Mouse (Mus musculus): ENCODE measurements around the gene Serpina1b. TPM values are rescaled to one million over a fixed set of nuclear protein-coding genes. Genes with fewer than 3 reads are reported as not detected.
"Not testable (repeated sequence)": the region's sequence is repeated elsewhere in the genome, so short reads cannot be mapped to it uniquely, and the experiment has no call there.

Serpina1b gene
- total RNA-seq, 2 experiments from 2014 or later = 0.73 to 4.5 TPM

- DNase-seq = no peak
These were observed 129.9 kb downstream of the Serpina1b start for GRCm38 (mm10) chr12:103700144-103700750.

- DNase-seq = no peak
These were observed 134.7 kb downstream of the Serpina1b start, which contains the start of gene Serpina1f for GRCm38 (mm10) chr12:103695429-103695828. Serpina1f (minus strand) TSS chr12:103695529.

DNA sequence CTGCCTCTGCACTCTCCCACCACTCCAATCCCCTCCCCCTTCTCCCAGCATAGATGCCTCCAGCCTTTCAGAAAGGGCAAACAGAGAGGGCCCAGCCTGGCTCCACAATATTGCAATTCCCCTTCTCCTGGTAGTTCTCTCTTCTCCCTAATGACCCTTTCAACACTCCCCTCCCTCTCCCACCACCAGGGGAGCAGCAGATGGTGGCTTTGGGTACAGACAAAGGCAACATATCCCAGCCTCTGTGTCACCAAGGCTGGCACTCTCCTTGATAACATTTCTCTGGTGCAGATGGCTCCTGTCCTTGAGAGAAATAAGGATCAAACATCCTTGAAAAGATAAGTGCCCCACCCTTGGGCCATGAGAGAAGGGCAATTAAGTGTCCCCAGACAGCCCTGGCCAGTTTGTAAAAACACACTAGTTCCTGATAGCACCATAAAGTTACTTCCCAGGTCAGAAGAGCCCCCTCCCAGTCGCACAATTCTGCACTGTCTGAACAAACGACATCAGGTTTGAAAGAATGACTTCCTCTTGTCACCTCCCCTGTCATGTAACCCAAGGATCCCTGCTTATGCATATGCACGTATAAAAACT is 141.9 kb downstream of the Serpina1b start:
- no peak for DNase-seq

GRCm38 (mm10) chr12:103687021-103687420 is 143.2 kb downstream of the Serpina1b start:
- DNase-seq = no peak

GRCm38 (mm10) chr12:103686050-103686449 is 144.1 kb downstream of the Serpina1b start:
- no peak for DNase-seq

GRCm38 (mm10) chr12:103685386-103685785 is 144.8 kb downstream of the Serpina1b start:
- no peak for DNase-seq

GRCm38 (mm10) chr12:103683775-103684174 is 146.4 kb downstream of the Serpina1b start:
- no peak for DNase-seq

GRCm38 (mm10) chr12:103681739-103682138 is 148.4 kb downstream of the Serpina1b start:
- DNase-seq = no peak

DNA sequence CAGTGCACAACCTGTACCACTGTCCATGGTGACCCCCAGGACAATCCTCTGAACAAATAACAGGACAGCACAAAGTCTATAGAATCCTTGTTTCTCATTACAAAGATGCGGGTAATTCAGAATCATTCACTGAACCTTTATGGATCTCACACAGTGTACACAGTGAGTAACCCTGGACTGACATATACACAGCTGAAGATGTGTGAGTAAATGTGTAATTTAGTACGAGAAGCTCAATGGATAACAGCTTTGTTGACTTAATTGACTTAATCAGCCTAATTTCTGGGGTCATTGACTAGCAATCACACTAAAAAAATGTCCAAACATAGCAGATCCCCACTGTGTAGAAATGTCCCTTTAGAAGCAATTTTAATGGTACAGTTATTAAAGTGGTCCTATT is 149.0 kb downstream of the Serpina1b start:
- no peak for DNase-seq

DNA sequence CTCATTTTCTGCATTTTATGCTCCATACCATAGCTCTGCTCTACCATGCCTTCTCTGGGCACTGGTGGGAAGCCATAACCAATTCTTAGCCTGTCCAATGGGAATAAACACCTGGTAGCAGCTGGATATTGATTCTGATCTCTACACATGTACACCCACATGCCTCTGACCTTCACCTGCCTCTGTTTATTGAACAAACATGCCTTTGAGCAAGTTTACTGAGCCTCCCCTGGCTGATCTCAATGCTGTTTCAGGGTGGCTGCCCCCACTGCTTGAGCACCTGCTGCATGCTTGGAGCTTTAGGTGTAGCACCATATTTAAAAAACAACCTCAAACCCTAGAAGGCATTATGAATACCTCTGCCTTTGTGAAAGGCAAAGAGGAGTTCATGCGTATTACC is 150.3 kb downstream of the Serpina1b start:
- not testable (repeated sequence) for DNase-seq

Other genes with a start within 250 kb of the Serpina1b start
- gene Serpina10, start 198.9 kb downstream of the Serpina1b start, total RNA-seq (2021) = not detected
- gene Serpina6, start 173.2 kb downstream of the Serpina1b start, total RNA-seq (2021) = under 1 TPM in 1 of 2 experiments, not detected in 1; 0.16 TPM
- gene Serpina16, start 154.2 kb downstream of the Serpina1b start, total RNA-seq (2021) = not detected
- gene Serpina1f, start 134.8 kb downstream of the Serpina1b start, total RNA-seq (2021) = not detected
- 1 to 10 TPM in 1 of 2 experiments, not detected in 1; 2.1 TPM for gene Serpina1d, start 56.8 kb downstream of the Serpina1b start, total RNA-seq (2021)
- 1 to 10 TPM in 1 of 2 experiments, not detected in 1; 1.9 TPM for gene Serpina1a, start 33.2 kb upstream of the Serpina1b start, total RNA-seq (2021)
- gene Serpina1c, start 74.5 kb upstream of the Serpina1b start, total RNA-seq (2021) = 1 to 10 TPM in 1 of 2 experiments, not detected in 1; 2.1 TPM
- gene Serpina1e, start 128.6 kb upstream of the Serpina1b start, total RNA-seq (2021) = under 1 TPM in 1 of 2 experiments, not detected in 1; 0.93 TPM
- gene Serpina11, start 159.6 kb upstream of the Serpina1b start, total RNA-seq (2021) = not detected
- gene Serpina9, start 183.4 kb upstream of the Serpina1b start, total RNA-seq (2021) = not detected
- gene Serpina12, start 214.1 kb upstream of the Serpina1b start, total RNA-seq (2021) = not detected

All from gastrocnemius, postnatal 10 days (tissue).